Comparison of ENCODE assay signal across 22 mouse cellular contexts in genomic region chr2:132317178-132317577, GRCm38 (mm10). TPM values are rescaled to one million over a fixed set of nuclear protein-coding genes. Genes with fewer than 3 reads are reported as not detected.
DNase-seq lines count a peak whose midpoint lies in the region; TF ChIP-seq lines count a peak whose summit lies in the region.
"Had no signal": no experiment of that assay in that cellular context is flagged by ENCODE, and none has a peak within 500 bp of the region (broad histone marks: within the 10 kb centered on the region; RNA-seq: fewer than 3 reads in every experiment).

No protein-coding gene starts in this region.

- TF ChIP-seq POLR2A in MEL (IDR thresholded peaks at IDR 0.05; ENCODE audit: control insufficient read depth in 1 of 2, insufficient read depth in 1 of 2, low read depth in 1 of 2, low read length in 2 of 2, poor library complexity in 1 of 2), result no peak

- H3K4me3 ChIP-seq in MEL (ENCODE audit: control insufficient read depth in 1 of 2, insufficient read depth in 1 of 2, low read depth in 2 of 2, low read length in 2 of 2), result no peak overlapping the region
- H3K4me3 ChIP-seq: embryonic facial prominence, embryonic 10.5 days; embryonic facial prominence, embryonic 12.5 days; forebrain, embryonic 13.5 days; forebrain, embryonic 15.5 days had no signal

- intact Hi-C loops in heart, postnatal 10 days (cut with DNase I), result loop anchor here (2.0 to 10.0 kb wide), 3 partner anchors 54 to 590 kb away; partner anchors contain the start of gene Cds2

- H3K36me3 ChIP-seq in MEL (ENCODE audit: control insufficient read depth in 1 of 2, insufficient read depth in 2 of 2, low read length in 2 of 2), result no peaks in the 10 kb centered on the region
- H3K36me3 ChIP-seq: embryonic facial prominence, embryonic 10.5 days; embryonic facial prominence, embryonic 12.5 days; forebrain, embryonic 15.5 days had no signal

- no peak for TF ChIP-seq RAD21 in MEL (IDR thresholded peaks at IDR 0.05; ENCODE audit: low read depth, low read length)

- no peak overlapping the region for H3K27ac ChIP-seq in MEL (ENCODE audit: control insufficient read depth, low read depth, low read length)
- H3K27ac ChIP-seq: embryonic facial prominence, embryonic 10.5 days; embryonic facial prominence, embryonic 12.5 days; forebrain, embryonic 13.5 days; forebrain, embryonic 15.5 days had no signal

- no peaks in the 10 kb centered on the region for H3K9me3 ChIP-seq in MEL (replicated peaks; ENCODE audit: insufficient read depth, low read length)
- H3K9me3 ChIP-seq: embryonic facial prominence, embryonic 10.5 days; embryonic facial prominence, embryonic 12.5 days; forebrain, embryonic 13.5 days; forebrain, embryonic 15.5 days; G1E had no signal

- no peaks in the 10 kb centered on the region for H3K4me1 ChIP-seq in MEL (ENCODE audit: control insufficient read depth in 1 of 2, insufficient read depth in 2 of 2, low read length in 2 of 2)
- H3K4me1 ChIP-seq: embryonic facial prominence, embryonic 10.5 days; embryonic facial prominence, embryonic 12.5 days; forebrain, embryonic 13.5 days; forebrain, embryonic 15.5 days had no signal

- no peak for TF ChIP-seq CTCF in MEL (IDR thresholded peaks at IDR 0.05 in 2 of 3, conservative IDR thresholded peaks at IDR 0.05 in 1 of 3; ENCODE audit: control insufficient read depth in 1 of 3, insufficient read depth in 1 of 3, low read depth in 2 of 3, low read length in 3 of 3, poor library complexity in 1 of 3, severe bottlenecking in 1 of 3)

- H3K79me2 ChIP-seq in MEL (ENCODE audit: control insufficient read depth, insufficient read depth, low read length, poor library complexity), result no peaks in the 10 kb centered on the region

- H3K27me3 ChIP-seq in MEL (ENCODE audit: control insufficient read depth in 1 of 2, insufficient read depth in 2 of 2, low read length in 2 of 2), result no peaks in the 10 kb centered on the region; a peak in 1 of 4 replicates
- H3K27me3 ChIP-seq: embryonic facial prominence, embryonic 12.5 days; forebrain, embryonic 13.5 days; forebrain, embryonic 15.5 days had no signal

- TF ChIP-seq EP300 in MEL (IDR thresholded peaks at IDR 0.05; ENCODE audit: low read depth in 1 of 2, low read length in 2 of 2), result no peak

- peak; percentile 21 for DNase-seq in heart, adult 11 months
- DNase-seq in heart, postnatal 10 days, result no peak
- peak; percentile 14 for DNase-seq in testis, postnatal 10 days (ENCODE audit: low spot score)
- DNase-seq in testis, postnatal 14 days (ENCODE audit: low spot score), result no peak
- DNase-seq in MEL (ENCODE audit: low read depth, low spot score), result no peak
- DNase-seq in left cerebral cortex, adult 18-20 months (ENCODE audit: low spot score in 2 of 2), result no peak
- DNase-seq: adrenal gland, adult 2 months; adrenal gland, postnatal 10 days; adrenal gland, postnatal 25 days; B cell, adult 2 months; cerebellum, adult 11 months; cerebellum, adult 18-20 months; cerebellum, adult 8-10 months; cerebellum, adult 9-11 months; cerebellum, postnatal 14 days; cerebellum, postnatal 36 days; forebrain, postnatal 0 days had no signal

- no peak overlapping the region for H3K9ac ChIP-seq in MEL (ENCODE audit: control insufficient read depth, low read depth, low read length, poor library complexity, severe bottlenecking)
- H3K9ac ChIP-seq: embryonic facial prominence, embryonic 12.5 days; forebrain, embryonic 13.5 days; forebrain, embryonic 15.5 days; forebrain, postnatal 0 days had no signal

TF ChIP-seq in MEL, 35 proteins besides CTCF, POLR2A, EP300 and RAD21:
- TF ChIP-seq ZNF384 (IDR thresholded peaks at IDR 0.05; ENCODE audit: low read depth, low read length), result peak; percentile 50; the same call in 1 of the 2 replicates
- TF ChIP-seq POLR2AphosphoS2 (IDR thresholded peaks at IDR 0.05; ENCODE audit: low read length), result no peak
- TF ChIP-seq ZKSCAN1 (IDR thresholded peaks at IDR 0.05; ENCODE audit: low read depth, low read length), result no peak

RNA-seq across cellular contexts. Expression of gene Cds2, which starts 54.2 kb away (rescaled TPM):
- 10 to 100 TPM; 82.3 to 85.3 TPM for total RNA-seq in heart, postnatal 10 days (2021)
- total RNA-seq in MEL (2012; rRNA removed), result 8.8 and 10.3 TPM in 2 replicates
- polyA plus RNA-seq in MEL (2012; ENCODE audit: insufficient read depth in 1 of 2, insufficient read length in 2 of 2, low read depth in 1 of 2, low replicate concordance in 2 of 2, missing spikeins in 1 of 2), result 10 to 100 TPM in 1 of 2 experiments, not detected in 1; 28.5 TPM
- 100 to 1,000 TPM; 251 to 285 TPM for total RNA-seq in left cerebral cortex, adult 18-20 months (2021)

Comparison
In these comparisons a context has a peak if more than half of its experiments do, and no peak if none do; other contexts are left out.
1. DNase-seq: peak in heart, adult 11 months (single experiment) and testis, postnatal 10 days (single experiment); none in heart, postnatal 10 days (0 of 2), testis, postnatal 14 days (single experiment), MEL (single experiment) and left cerebral cortex, adult 18-20 months (0 of 2).